Mouse (Mus musculus) ES-Bruce4 (cell line): ENCODE data around the gene Casc1. TPM values are rescaled to one million over a fixed set of nuclear protein-coding genes. Genes with fewer than 3 reads are reported as not detected.
A peak's percentile ranks its signal among the peaks of the same experiment; 100 is the strongest.

Source experiments
- H3K27ac ChIP-seq: 2 replicates; pipeline ENCODE4 v1.5.1; 2012; ENCODE audit warnings: low read length, inconsistent platforms; ENCODE audit not compliant: insufficient read depth
- H3K27me3 ChIP-seq: 2 replicates; pipeline ENCODE4 v1.6.1; 2012; ENCODE audit warnings: mild to moderate bottlenecking, low read length, inconsistent platforms; ENCODE audit not compliant: control insufficient read depth, poor library complexity, insufficient read depth, severe bottlenecking
- H3K36me3 ChIP-seq: 2 replicates; pipeline ENCODE4 v1.6.1; 2012; ENCODE audit warnings: inconsistent platforms, mild to moderate bottlenecking, low read length, moderate library complexity; ENCODE audit not compliant: control insufficient read depth, poor library complexity, insufficient read depth, severe bottlenecking
- H3K4me1 ChIP-seq: one replicate; pipeline ENCODE4 v1.8.1; 2011; ENCODE audit warnings: low read length; ENCODE audit not compliant: control insufficient read depth, insufficient read depth
- H3K4me3 ChIP-seq: 2 replicates; pipeline ENCODE4 v1.5.1; 2011; ENCODE audit warnings: low read depth, mild to moderate bottlenecking, low read length
- H3K9ac ChIP-seq: 2 replicates; pipeline ENCODE4 v1.6.1; 2012; ENCODE audit warnings: low read depth, mild to moderate bottlenecking, inconsistent platforms; ENCODE audit not compliant: poor library complexity, severe bottlenecking
- H3K9me3 ChIP-seq: replicated peaks from 2 replicates; pipeline ENCODE4 v1.6.1; 2012; ENCODE audit warnings: mild to moderate bottlenecking, low read length, inconsistent platforms; ENCODE audit not compliant: control insufficient read depth, poor library complexity, insufficient read depth, severe bottlenecking
- CTCF ChIP-seq: IDR thresholded peaks from one replicate; pipeline ENCODE4 v1.8.1; 2011; ENCODE audit warnings: low read depth, low read length
- EP300 ChIP-seq: IDR thresholded peaks from 2 replicates; pipeline ENCODE4 v1.6.1; 2011; ENCODE audit warnings: low read depth, low read length; ENCODE audit not compliant: insufficient read depth
- POLR2A ChIP-seq: IDR thresholded peaks from one replicate; pipeline ENCODE4 v1.8.1; 2011; ENCODE audit warnings: low read length; ENCODE audit not compliant: insufficient read depth
- polyA plus RNA-seq: library from polyadenylated mRNA; stranded (reverse); fragments of >200 nt; gene quantifications from 2 replicates; pipeline ENCODE4 v1.2.4, GENCODE M21; 2011; ENCODE audit warnings: low read depth; ENCODE audit not compliant: missing spikeins, insufficient read depth, insufficient read length

Casc1 gene
- polyA plus RNA-seq, 1 experiment = 0.55 TPM

DNA sequence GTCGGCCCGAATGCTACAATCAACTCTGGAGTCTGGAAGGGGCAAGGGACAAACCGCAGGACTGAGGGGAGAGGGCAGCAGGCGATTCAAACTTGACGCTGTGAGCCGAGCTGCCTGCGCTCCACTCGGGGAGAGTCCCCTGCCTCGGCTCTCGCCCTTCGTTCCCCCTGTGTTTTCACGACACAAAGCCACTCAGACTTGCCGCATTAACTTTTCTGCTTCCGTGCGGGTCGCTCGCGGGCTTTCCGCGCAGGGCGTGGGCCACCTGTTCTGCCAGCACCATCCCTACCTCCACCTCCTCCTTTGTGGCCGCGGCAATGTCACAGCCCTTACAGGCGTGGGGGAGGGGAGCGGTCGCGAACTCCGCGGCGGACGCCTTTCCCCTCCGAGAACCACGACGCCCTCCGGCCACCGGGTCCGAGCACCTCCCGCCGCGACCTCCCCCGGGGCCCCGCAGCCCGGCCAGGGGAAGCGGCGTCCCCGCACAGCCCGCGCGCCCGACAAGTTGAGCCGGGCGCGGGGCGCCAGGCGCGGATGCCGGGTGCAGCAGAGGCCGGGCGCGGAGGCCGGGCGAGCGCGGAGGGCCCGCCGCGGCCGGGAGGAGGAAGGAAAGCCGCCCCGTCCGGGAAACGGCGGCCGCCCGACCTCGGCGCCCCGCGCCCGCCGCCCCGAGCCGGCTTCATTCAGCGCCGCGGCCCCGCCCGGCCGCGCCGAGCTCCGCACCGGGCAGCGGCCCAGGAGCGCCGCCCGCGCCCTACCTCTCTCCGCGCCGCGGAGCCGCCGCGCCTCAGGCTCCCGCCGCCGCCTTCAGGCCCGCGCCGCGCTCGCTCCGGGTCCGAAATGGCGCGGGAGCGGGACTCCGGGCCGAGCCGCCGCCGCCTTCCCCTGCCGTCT lies 38.7 kb upstream of the Casc1 start:
- peaks cover 15% of the 10 kb centered on the region for H3K36me3 ChIP-seq

DNA sequence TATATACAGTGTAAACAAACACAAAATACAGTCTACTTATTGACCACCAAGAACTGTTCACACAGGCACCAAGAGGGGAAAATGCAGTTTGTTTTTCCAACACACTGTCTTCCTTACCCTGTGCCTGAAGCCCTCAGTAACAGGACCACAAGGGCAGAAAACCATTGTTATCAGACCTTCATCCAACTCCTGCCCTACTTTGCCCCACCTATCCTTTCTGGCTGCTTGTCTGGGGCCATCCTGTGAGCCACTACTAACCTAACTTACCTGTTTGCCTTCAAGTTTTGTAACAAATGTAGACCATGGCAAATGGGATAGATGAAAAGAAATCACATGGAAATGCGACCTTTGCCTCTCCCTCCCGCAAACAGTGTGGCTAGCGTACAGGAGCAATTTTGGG lies 37.1 kb upstream of the Casc1 start:
- peaks cover 20% of the 10 kb centered on the region for H3K36me3 ChIP-seq
- no peaks in the 10 kb centered on the region; the same call in 1 of the 2 replicates for H3K27me3 ChIP-seq
- H3K4me1 ChIP-seq = no peaks in the 10 kb centered on the region
- H3K9me3 ChIP-seq = no peaks in the 10 kb centered on the region
- no peak for TF ChIP-seq POLR2A
- TF ChIP-seq EP300 = no peak
- TF ChIP-seq CTCF = no peak
- H3K4me3 ChIP-seq = peak overlapping the region; percentile 48
- H3K9ac ChIP-seq = peak overlapping the region; percentile 34; the same call in 1 of the 2 replicates
- 0 out of 2 replicates have a peak overlapping the region, but pooled peaks have one; percentile 52 for H3K27ac ChIP-seq

More for the DNA sequence above, 38.7 kb upstream of the Casc1 start:
- H3K27me3 ChIP-seq = no peaks in the 10 kb centered on the region; the same call in 1 of the 2 replicates
- peak overlapping the region; percentile 85 for H3K9ac ChIP-seq
- TF ChIP-seq CTCF = no peak
- TF ChIP-seq EP300 = 0 out of 2 replicates have a peak, but pooled peaks have one; percentile 22
- H3K4me1 ChIP-seq = no peaks in the 10 kb centered on the region
- H3K9me3 ChIP-seq = no peaks in the 10 kb centered on the region
- no peak overlapping the region for H3K27ac ChIP-seq
- H3K4me3 ChIP-seq = peak overlapping the region; percentile 70

DNA sequence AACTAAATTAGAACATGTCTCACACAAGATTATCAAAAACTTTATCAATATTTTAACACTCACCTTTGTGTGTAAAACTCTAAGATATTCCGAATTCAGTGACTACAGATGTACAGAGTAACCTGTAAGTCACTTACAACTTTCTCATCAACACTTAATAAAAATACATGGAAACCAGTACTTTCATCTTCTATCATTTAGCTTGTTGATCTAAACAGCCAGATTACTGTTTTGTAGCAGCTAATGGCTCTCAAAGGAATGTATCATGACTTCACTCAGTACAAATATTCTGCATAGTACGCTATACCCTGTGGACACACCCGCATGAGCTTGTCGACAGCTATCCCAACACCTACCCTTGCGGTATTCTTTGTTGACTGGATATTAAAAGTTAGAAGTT lies 36.0 kb upstream of the Casc1 start:
- Histone ChIP-seq H3K4me1 (no peaks in the 10 kb centered on the region), H3K27me3 (no peaks in the 10 kb centered on the region; the same call in 1 of the 2 replicates), H3K4me3 (no peak overlapping the region), H3K27ac (no peak overlapping the region), H3K36me3 (peaks cover 20% of the 10 kb centered on the region), H3K9ac (no peak overlapping the region), H3K9me3 (no peaks in the 10 kb centered on the region)
- TF ChIP-seq EP300 = no peak
- no peak for TF ChIP-seq CTCF
- no peak for TF ChIP-seq POLR2A

DNA sequence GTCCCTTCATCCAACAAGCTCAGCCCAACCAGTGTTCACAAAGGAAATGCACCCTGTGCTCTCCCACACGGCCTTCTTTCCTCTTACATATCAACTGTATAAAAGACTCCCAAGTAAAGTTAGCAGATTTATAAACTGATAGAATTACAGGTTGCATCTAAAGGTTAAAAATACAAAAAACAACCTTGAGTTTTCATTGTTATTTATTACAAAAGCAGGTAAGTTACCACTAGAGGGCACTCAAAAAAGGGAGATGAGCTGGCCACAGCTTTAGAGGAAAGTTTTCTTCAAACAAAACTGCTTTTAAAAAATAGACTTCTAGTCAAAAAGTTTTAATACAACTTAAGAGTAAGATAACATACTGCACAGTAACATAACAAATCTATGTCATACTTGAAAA lies 31.7 kb upstream of the Casc1 start:
- Histone ChIP-seq H3K27me3 (no peaks in the 10 kb centered on the region), H3K27ac (no peak overlapping the region), H3K9ac (no peak overlapping the region), H3K4me3 (no peak overlapping the region), H3K4me1 (no peaks in the 10 kb centered on the region), H3K36me3 (peaks cover 30% of the 10 kb centered on the region), H3K9me3 (no peaks in the 10 kb centered on the region)
- no peak for TF ChIP-seq EP300
- TF ChIP-seq CTCF = no peak
- no peak for TF ChIP-seq POLR2A

DNA sequence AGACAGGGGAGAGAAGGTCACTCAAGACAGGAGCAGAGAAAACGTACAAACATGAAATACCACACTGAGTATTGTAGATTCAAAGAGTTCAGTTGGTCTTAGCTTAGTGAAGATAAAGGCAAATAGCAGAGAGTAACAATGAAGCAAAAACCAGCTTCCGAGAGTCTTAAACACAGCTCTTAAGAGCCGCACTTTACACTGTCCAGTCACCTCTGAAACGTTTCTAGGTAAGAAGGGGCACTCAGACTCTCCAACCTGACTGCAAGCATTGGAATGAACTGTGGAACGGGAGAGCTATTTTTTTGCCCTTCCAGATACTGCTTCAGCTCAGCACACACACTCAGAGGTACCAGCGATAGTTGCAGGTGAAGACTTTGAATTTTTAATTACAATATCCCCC lies 29.5 kb upstream of the Casc1 start:
- Histone ChIP-seq H3K4me3 (no peak overlapping the region), H3K27me3 (no peaks in the 10 kb centered on the region), H3K36me3 (peaks cover 19% of the 10 kb centered on the region), H3K9me3 (no peaks in the 10 kb centered on the region), H3K4me1 (no peaks in the 10 kb centered on the region), H3K27ac (no peak overlapping the region), H3K9ac (no peak overlapping the region)
- TF ChIP-seq CTCF (no peak), POLR2A (no peak), EP300 (no peak)

DNA sequence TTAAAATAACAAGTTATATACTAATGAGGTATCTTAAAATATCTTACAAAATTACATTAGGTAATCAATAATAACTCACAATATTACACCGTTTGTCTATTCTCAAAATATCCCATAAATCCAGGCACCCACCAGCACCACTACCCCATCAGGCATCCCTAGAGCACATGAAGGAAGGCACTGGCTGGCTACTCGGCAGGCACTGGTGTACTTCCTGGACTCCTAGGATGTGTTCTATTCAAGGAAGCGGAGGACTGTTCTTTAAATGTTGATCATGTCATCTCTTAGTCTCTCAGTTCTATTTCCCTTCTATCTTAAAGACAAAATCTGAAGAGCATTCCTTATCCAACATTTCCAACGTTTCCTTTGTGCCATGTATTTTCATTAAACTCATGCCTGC lies 26.3 kb upstream of the Casc1 start:
- H3K4me3 ChIP-seq = no peak overlapping the region
- no peak overlapping the region for H3K27ac ChIP-seq
- H3K9me3 ChIP-seq = no peaks in the 10 kb centered on the region
- peaks cover 12% of the 10 kb centered on the region for H3K36me3 ChIP-seq
- TF ChIP-seq POLR2A = no peak
- TF ChIP-seq CTCF = no peak
- no peak for TF ChIP-seq EP300
- H3K4me1 ChIP-seq = no peaks in the 10 kb centered on the region
- no peaks in the 10 kb centered on the region for H3K27me3 ChIP-seq
- no peak overlapping the region for H3K9ac ChIP-seq
